In the genomic region with DNA sequence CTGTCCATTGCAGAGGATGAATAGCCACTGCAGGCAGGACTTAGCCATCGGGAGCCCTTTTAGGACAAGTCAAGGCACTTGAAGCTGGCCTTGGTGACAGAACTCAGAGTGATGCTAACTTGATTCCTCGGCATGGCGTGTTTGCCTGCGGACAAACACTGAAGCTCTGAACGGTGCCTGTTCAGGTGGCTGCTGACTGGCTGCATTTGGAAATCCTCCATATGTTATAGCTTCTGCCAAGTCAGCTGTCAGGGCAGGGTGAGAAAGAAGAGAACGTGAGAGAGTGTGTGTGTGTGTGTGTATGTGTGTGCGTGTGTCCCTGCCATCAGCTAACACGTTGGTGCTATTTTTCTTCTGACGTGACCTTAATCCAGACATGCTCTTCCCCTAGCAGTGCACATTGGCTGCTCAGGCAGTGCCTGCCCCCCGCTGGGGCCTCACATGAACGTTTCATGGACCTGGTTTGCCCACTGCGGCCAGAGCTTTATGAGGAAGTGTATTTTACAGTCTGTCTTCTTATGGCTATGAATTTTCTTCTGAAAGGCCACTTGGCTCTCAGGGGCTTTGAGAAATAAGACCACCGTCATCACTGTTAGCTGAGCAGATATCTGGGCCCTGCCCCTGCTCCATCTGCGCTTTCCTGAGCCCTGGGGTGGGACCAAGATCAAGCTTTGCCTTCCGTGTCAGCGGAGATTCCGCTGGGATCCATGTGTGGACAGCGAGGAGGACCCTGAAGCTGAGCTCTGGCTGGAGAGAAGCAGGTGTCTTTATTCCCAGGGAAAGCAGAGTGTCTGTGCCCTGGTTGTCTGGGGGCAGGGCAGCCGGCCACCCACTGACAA, we compare ENCODE assay signal across 8 mouse cellular contexts. TPM values are rescaled to one million over a fixed set of nuclear protein-coding genes. Genes with fewer than 3 reads are reported as not detected.
DNase-seq lines count a peak whose midpoint lies in the region; ATAC-seq lines count a peak whose summit lies in the region.

No protein-coding gene starts in this region.

- WGBS in kidney, embryonic 16.5 days, result 60% methylated on average over 19 of the region's 19 CpGs
- WGBS in forebrain, embryonic 10.5 days, result 90% methylated on average over 19 of the region's 19 CpGs
- WGBS in heart, embryonic 12.5 days, result 53% methylated on average over 19 of the region's 19 CpGs
- 76% methylated on average over 19 of the region's 19 CpGs for WGBS in midbrain, embryonic 13.5 days

- H3K27ac ChIP-seq in kidney, embryonic 16.5 days (ENCODE audit: low read length), result no peak overlapping the region
- peak overlapping the region; percentile 44 for H3K27ac ChIP-seq in forebrain, embryonic 10.5 days
- H3K27ac ChIP-seq in heart, embryonic 12.5 days (ENCODE audit: poor library complexity, severe bottlenecking), result peak overlapping the region; percentile 79
- peak overlapping the region; percentile 42; the same call in 1 of the 2 replicates for H3K27ac ChIP-seq in midbrain, embryonic 13.5 days

- H3K27me3 ChIP-seq in kidney, embryonic 16.5 days (ENCODE audit: insufficient read depth, low read length), result no peaks in the 10 kb centered on the region
- H3K27me3 ChIP-seq in forebrain, embryonic 10.5 days (ENCODE audit: poor library complexity, severe bottlenecking), result peaks cover 14% of the 10 kb centered on the region; the same call in 1 of the 2 replicates
- H3K27me3 ChIP-seq in heart, embryonic 12.5 days (replicated peaks), result no peaks in the 10 kb centered on the region
- H3K27me3 ChIP-seq in midbrain, embryonic 13.5 days, result no peaks in the 10 kb centered on the region; the same call in 1 of the 2 replicates

- no peak overlapping the region; the same call in 1 of the 2 replicates for H3K9ac ChIP-seq in kidney, embryonic 16.5 days (replicated peaks; ENCODE audit: low read length)
- 0 out of 2 replicates have a peak overlapping the region, but pooled peaks have one; percentile 29 for H3K9ac ChIP-seq in heart, embryonic 12.5 days
- 0 out of 2 replicates have a peak overlapping the region, but pooled peaks have one; percentile 23 for H3K9ac ChIP-seq in midbrain, embryonic 13.5 days (replicated peaks)

- H3K4me1 ChIP-seq in kidney, embryonic 16.5 days (ENCODE audit: insufficient read depth, low read length), result peaks cover 24% of the 10 kb centered on the region
- peaks cover 63% of the 10 kb centered on the region for H3K4me1 ChIP-seq in forebrain, embryonic 10.5 days
- peaks cover 55% of the 10 kb centered on the region for H3K4me1 ChIP-seq in heart, embryonic 12.5 days (replicated peaks)
- peaks cover 73% of the 10 kb centered on the region for H3K4me1 ChIP-seq in midbrain, embryonic 13.5 days (replicated peaks)

- H3K9me3 ChIP-seq in kidney, embryonic 16.5 days (ENCODE audit: low read length), result no peaks in the 10 kb centered on the region
- H3K9me3 ChIP-seq in forebrain, embryonic 10.5 days, result no peaks in the 10 kb centered on the region
- H3K9me3 ChIP-seq in heart, embryonic 12.5 days (replicated peaks), result no peaks in the 10 kb centered on the region
- no peaks in the 10 kb centered on the region for H3K9me3 ChIP-seq in midbrain, embryonic 13.5 days

- ATAC-seq in kidney, embryonic 16.5 days (ENCODE audit: low FRiP score, low TSS enrichment), result peak; percentile 11; the same call in 1 of the 2 replicates
- peak; percentile 60 for ATAC-seq in heart, embryonic 12.5 days (ENCODE audit: insufficient number of reproducible peaks, low FRiP score)
- ATAC-seq in midbrain, embryonic 13.5 days, result no peak
- ATAC-seq in inflammation-experienced regulatory T-cells, adult 6 months, result no peak

- no peak overlapping the region for H3K4me3 ChIP-seq in kidney, embryonic 16.5 days (ENCODE audit: low read length)
- no peak overlapping the region for H3K4me3 ChIP-seq in forebrain, embryonic 10.5 days
- H3K4me3 ChIP-seq in heart, embryonic 12.5 days, result no peak overlapping the region
- no peak overlapping the region for H3K4me3 ChIP-seq in midbrain, embryonic 13.5 days (replicated peaks)

- peaks cover 25% of the 10 kb centered on the region for H3K36me3 ChIP-seq in kidney, embryonic 16.5 days (ENCODE audit: insufficient read depth, low read length)
- H3K36me3 ChIP-seq in forebrain, embryonic 10.5 days (replicated peaks), result peaks cover 60% of the 10 kb centered on the region
- H3K36me3 ChIP-seq in heart, embryonic 12.5 days, result peaks cover 28% of the 10 kb centered on the region
- H3K36me3 ChIP-seq in midbrain, embryonic 13.5 days, result peaks cover 31% of the 10 kb centered on the region

- no peak for DNase-seq in kidney, adult 11 months
- no peak for DNase-seq in forebrain, embryonic 10.5 days (ENCODE audit: extremely low spot score, low spot score)
- DNase-seq in Muller cell, postnatal 12 days (ENCODE audit: inconsistent ontology term), result no peak
- no peak for DNase-seq in frontal cortex, postnatal 14 days (ENCODE audit: low spot score in 2 of 2)

- H3K4me2 ChIP-seq in kidney, embryonic 16.5 days (replicated peaks; ENCODE audit: low read depth, low read length), result no peak overlapping the region
- 0 out of 2 replicates have a peak overlapping the region, but pooled peaks have one; percentile 2 for H3K4me2 ChIP-seq in heart, embryonic 12.5 days
- H3K4me2 ChIP-seq in midbrain, embryonic 13.5 days (replicated peaks), result no peak overlapping the region

RNA-seq across cellular contexts. Expression of gene BC034090, which starts 38.2 kb away (rescaled TPM):
- 8.2 and 9.1 TPM in 2 replicates for polyA plus RNA-seq in kidney, embryonic 16.5 days (2015; fragmentation: Nextera tagmentation; extraction: Ambion mirVana)
- polyA plus RNA-seq in forebrain, embryonic 10.5 days (2016; fragmentation: Nextera tagmentation; extraction: Ambion mirVana), result 3.6 and 4.4 TPM in 2 replicates
- 9.0 and 9.6 TPM in 2 replicates for polyA plus RNA-seq in heart, embryonic 12.5 days (2016; fragmentation: Nextera tagmentation; extraction: Ambion mirVana)
- polyA plus RNA-seq in midbrain, embryonic 13.5 days (2015; fragmentation: Nextera tagmentation; extraction: Ambion mirVana), result 3.9 and 5.5 TPM in 2 replicates
- under 1 TPM in 2 of 3 experiments, not detected in 1; 0.50 to 0.96 TPM for polyA plus RNA-seq in inflammation-experienced regulatory T-cells, adult 6 months (2017; shearing (Covaris generic))

RNA-seq across cellular contexts. Expression of gene Stx6, which starts 47.5 kb away (rescaled TPM):
- polyA plus RNA-seq in kidney, embryonic 16.5 days (2015; fragmentation: Nextera tagmentation; extraction: Ambion mirVana), result 70.9 and 78.0 TPM in 2 replicates
- polyA plus RNA-seq in forebrain, embryonic 10.5 days (2016; fragmentation: Nextera tagmentation; extraction: Ambion mirVana), result 82.1 and 84.3 TPM in 2 replicates
- polyA plus RNA-seq in heart, embryonic 12.5 days (2016; fragmentation: Nextera tagmentation; extraction: Ambion mirVana), result 62.1 and 69.5 TPM in 2 replicates
- polyA plus RNA-seq in midbrain, embryonic 13.5 days (2015; fragmentation: Nextera tagmentation; extraction: Ambion mirVana), result 117 and 128 TPM in 2 replicates
- 10 to 100 TPM; 50.2 to 72.7 (median 54.4) TPM for polyA plus RNA-seq in inflammation-experienced regulatory T-cells, adult 6 months (2017; shearing (Covaris generic))

RNA-seq across cellular contexts. Expression of gene Mr1, which starts 59.4 kb away (rescaled TPM):
- polyA plus RNA-seq in kidney, embryonic 16.5 days (2015; fragmentation: Nextera tagmentation; extraction: Ambion mirVana), result 7.1 and 8.6 TPM in 2 replicates
- polyA plus RNA-seq in forebrain, embryonic 10.5 days (2016; fragmentation: Nextera tagmentation; extraction: Ambion mirVana), result 0.36 and 0.47 TPM in 2 replicates
- polyA plus RNA-seq in heart, embryonic 12.5 days (2016; fragmentation: Nextera tagmentation; extraction: Ambion mirVana), result 3.9 and 4.2 TPM in 2 replicates
- polyA plus RNA-seq in midbrain, embryonic 13.5 days (2015; fragmentation: Nextera tagmentation; extraction: Ambion mirVana), result 0.64 and 0.79 TPM in 2 replicates
- polyA plus RNA-seq in inflammation-experienced regulatory T-cells, adult 6 months (2017; shearing (Covaris generic)), result 10 to 100 TPM; 14.3 to 23.5 (median 22.1) TPM

Comparison
In these comparisons a context has a peak if more than half of its experiments do, and no peak if none do; other contexts are left out.
1. ATAC-seq: peak in kidney, embryonic 16.5 days (single experiment) and heart, embryonic 12.5 days (single experiment); none in midbrain, embryonic 13.5 days (single experiment) and inflammation-experienced regulatory T-cells, adult 6 months (single experiment).